Mouse (Mus musculus): Measurements from ENCODE around the gene Slc7a15.

The Slc7a15 gene

DNA sequence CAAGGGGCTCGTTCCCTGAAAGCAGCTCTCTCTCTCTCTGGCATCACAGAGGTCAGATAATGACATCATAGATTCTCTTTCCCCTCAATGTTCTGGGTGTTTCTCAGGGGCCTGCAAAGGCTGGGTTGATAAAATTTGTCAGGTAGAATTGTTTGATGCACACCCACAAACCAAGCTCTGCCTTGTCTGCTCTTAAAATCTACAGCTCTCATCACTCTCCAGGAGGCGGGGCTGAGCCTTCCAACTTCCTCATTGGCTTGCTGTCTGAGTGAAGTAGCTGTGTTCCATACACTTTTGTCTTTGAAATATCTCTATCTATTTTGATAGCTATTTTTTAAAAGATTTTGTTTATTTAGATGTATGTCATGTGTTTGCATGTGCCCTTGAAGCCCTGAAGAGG is 116.7 kb downstream of the Slc7a15 start:
- no peak for DNase-seq (ENCODE audit: low spot score)

Data from layer of hippocampus, adult 11-12 months (tissue).